In genomic region chr1:106552856-106553255, GRCm38 (mm10) we compare ENCODE assay signal across 14 mouse cellular contexts.
DNase-seq lines count a peak whose midpoint lies in the region; ATAC-seq lines count a peak whose summit lies in the region.
"Had no signal": no experiment of that assay in that cellular context is flagged by ENCODE, and none has a peak within 500 bp of the region (broad histone marks: within the 10 kb centered on the region; RNA-seq: fewer than 3 reads in every experiment).

No protein-coding gene starts in this region.

- H3K27me3 ChIP-seq in heart, embryonic 10.5 days (ENCODE audit: insufficient read depth, poor library complexity, severe bottlenecking) = no peaks in the 10 kb centered on the region
- no peaks in the 10 kb centered on the region for H3K27me3 ChIP-seq in lung, embryonic 16.5 days (ENCODE audit: control insufficient read depth, insufficient read depth, low read depth, low read length)
- no peaks in the 10 kb centered on the region for H3K27me3 ChIP-seq in forebrain, embryonic 16.5 days (replicated peaks; ENCODE audit: control insufficient read depth, insufficient read depth, low read length)
- H3K27me3 ChIP-seq: limb, embryonic 15.5 days had no signal

- peak; percentile 82 for ATAC-seq in lung, embryonic 16.5 days (ENCODE audit: low read depth)
- peak; percentile 56 for ATAC-seq in forebrain, embryonic 16.5 days
- ATAC-seq in neutrophil, adult 5-6 weeks (ENCODE audit: extremely low read depth, insufficient number of reproducible peaks, low FRiP score, poor library complexity, severe bottlenecking) = peak; percentile 79
- ATAC-seq in erythroid progenitor cell, adult 5-6 weeks (replicated peaks; ENCODE audit: low FRiP score, poor library complexity, severe bottlenecking) = no peak
- ATAC-seq: midbrain, embryonic 16.5 days had no signal

- WGBS in heart, embryonic 10.5 days = 78% methylated on average over 7 of the region's 7 CpGs
- 27% methylated on average over 7 of the region's 7 CpGs for WGBS in lung, embryonic 16.5 days
- 69% methylated on average over 7 of the region's 7 CpGs for WGBS in forebrain, embryonic 16.5 days

- no peak for DNase-seq in heart, embryonic 10.5 days (ENCODE audit: low spot score)
- DNase-seq in heart, postnatal 36 days = no peak
- no peak for DNase-seq in lung, postnatal 36 days
- DNase-seq in T-cell, adult 2 months (ENCODE audit: low spot score) = no peak
- DNase-seq: adrenal gland, postnatal 14 days; cerebellum, adult 18-20 months; kidney, adult 8-10 months; thymus, postnatal 25 days had no signal

- H3K4me2 ChIP-seq in lung, embryonic 16.5 days (ENCODE audit: low read depth, low read length) = no peak overlapping the region
- no peak overlapping the region for H3K4me2 ChIP-seq in forebrain, embryonic 16.5 days (ENCODE audit: low read length)
- H3K4me2 ChIP-seq: limb, embryonic 15.5 days had no signal

- H3K9ac ChIP-seq in lung, embryonic 16.5 days (ENCODE audit: low read length) = no peak overlapping the region; the same call in 1 of the 2 replicates
- no peak overlapping the region for H3K9ac ChIP-seq in forebrain, embryonic 16.5 days (replicated peaks; ENCODE audit: low read depth, low read length)
- H3K9ac ChIP-seq: limb, embryonic 15.5 days had no signal

- H3K36me3 ChIP-seq in heart, embryonic 10.5 days = no peaks in the 10 kb centered on the region
- H3K36me3 ChIP-seq in lung, embryonic 16.5 days (ENCODE audit: control insufficient read depth, insufficient read depth, low read length) = no peaks in the 10 kb centered on the region
- H3K36me3 ChIP-seq in forebrain, embryonic 16.5 days (ENCODE audit: control insufficient read depth, insufficient read depth) = no peaks in the 10 kb centered on the region
- H3K36me3 ChIP-seq: limb, embryonic 15.5 days had no signal

- peaks cover 53% of the 10 kb centered on the region for H3K4me1 ChIP-seq in heart, embryonic 10.5 days
- H3K4me1 ChIP-seq in lung, embryonic 16.5 days (replicated peaks; ENCODE audit: control insufficient read depth, insufficient read depth, low read length) = peaks cover 29% of the 10 kb centered on the region
- peaks cover 10% of the 10 kb centered on the region for H3K4me1 ChIP-seq in forebrain, embryonic 16.5 days (replicated peaks; ENCODE audit: control insufficient read depth, insufficient read depth, low read length)

- no peak overlapping the region for H3K4me3 ChIP-seq in heart, embryonic 10.5 days
- no peak overlapping the region for H3K4me3 ChIP-seq in lung, embryonic 16.5 days (ENCODE audit: low read length)
- H3K4me3 ChIP-seq in forebrain, embryonic 16.5 days (replicated peaks; ENCODE audit: low read length) = no peak overlapping the region
- H3K4me3 ChIP-seq: limb, embryonic 15.5 days had no signal

- H3K27ac ChIP-seq in heart, embryonic 10.5 days = peak overlapping the region; percentile 73; the same call in 1 of the 2 replicates
- H3K27ac ChIP-seq in lung, embryonic 16.5 days (ENCODE audit: low read length) = peak overlapping the region; percentile 61
- H3K27ac ChIP-seq in forebrain, embryonic 16.5 days (ENCODE audit: low read length) = no peak overlapping the region

- intact Hi-C loops in heart, postnatal 36 days (cut with DNase I) = no loop called here

- no peaks in the 10 kb centered on the region for H3K9me3 ChIP-seq in heart, embryonic 10.5 days
- no peaks in the 10 kb centered on the region for H3K9me3 ChIP-seq in lung, embryonic 16.5 days (ENCODE audit: control insufficient read depth, low read length)
- no peaks in the 10 kb centered on the region for H3K9me3 ChIP-seq in forebrain, embryonic 16.5 days (ENCODE audit: control insufficient read depth, low read length)
- H3K9me3 ChIP-seq: limb, embryonic 15.5 days had no signal
